Comparison of ENCODE assay signal across 10 mouse cellular contexts in the genomic region with DNA sequence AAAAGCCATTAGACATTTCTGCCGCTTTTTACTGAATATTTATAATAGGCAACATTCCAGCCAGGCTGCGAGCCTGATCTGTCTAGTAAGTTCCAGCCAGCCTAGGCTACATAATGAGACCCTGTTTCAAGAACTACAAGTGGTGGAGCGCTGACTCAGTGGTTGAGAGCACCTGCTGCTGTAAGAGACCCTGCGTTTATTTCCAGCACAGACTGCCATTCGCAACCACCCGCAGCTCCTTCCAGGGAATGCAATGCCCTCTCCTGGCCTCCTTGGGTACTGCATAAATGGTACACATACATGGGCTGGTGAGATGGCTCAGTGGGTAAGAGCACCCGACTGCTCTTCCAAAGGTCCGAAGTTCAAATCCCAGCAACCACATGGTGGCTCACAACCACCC. TPM values are rescaled to one million over a fixed set of nuclear protein-coding genes. Genes with fewer than 3 reads are reported as not detected.
A peak's percentile ranks its signal among the peaks of the same experiment; 100 is the strongest.
DNase-seq lines count a peak whose midpoint lies in the region; ATAC-seq and TF ChIP-seq lines count a peak whose summit lies in the region.
"Had no signal": no experiment of that assay in that cellular context is flagged by ENCODE, and none has a peak within 500 bp of the region (broad histone marks: within the 10 kb centered on the region; RNA-seq: fewer than 3 reads in every experiment).

No protein-coding gene starts in this region.

- H3K9ac ChIP-seq in midbrain, embryonic 14.5 days (replicated peaks; ENCODE audit: low read length): no peak overlapping the region
- H3K9ac ChIP-seq in forebrain, embryonic 13.5 days: no peak overlapping the region
- H3K9ac ChIP-seq: embryonic facial prominence, embryonic 15.5 days had no signal

- no peaks in the 10 kb centered on the region for H3K27me3 ChIP-seq in midbrain, embryonic 10.5 days (ENCODE audit: low read depth, poor library complexity, severe bottlenecking)
- no peaks in the 10 kb centered on the region for H3K27me3 ChIP-seq in midbrain, embryonic 14.5 days (ENCODE audit: control insufficient read depth, insufficient read depth, low read length)
- H3K27me3 ChIP-seq in small intestine, adult 2 months (ENCODE audit: control insufficient read depth, insufficient read depth, low read length): no peaks in the 10 kb centered on the region
- H3K27me3 ChIP-seq in forebrain, embryonic 13.5 days: no peaks in the 10 kb centered on the region
- H3K27me3 ChIP-seq: embryonic facial prominence, embryonic 15.5 days had no signal

- H3K4me1 ChIP-seq in midbrain, embryonic 10.5 days: peaks cover 15% of the 10 kb centered on the region
- no peaks in the 10 kb centered on the region for H3K4me1 ChIP-seq in midbrain, embryonic 14.5 days (ENCODE audit: control insufficient read depth, insufficient read depth, low read length)
- H3K4me1 ChIP-seq in bone marrow, adult 2 months (ENCODE audit: control insufficient read depth, insufficient read depth, low read length): peaks cover 9% of the 10 kb centered on the region; the same call in 1 of the 2 replicates
- peaks cover 4% of the 10 kb centered on the region; the same call in 1 of the 2 replicates for H3K4me1 ChIP-seq in small intestine, adult 2 months (ENCODE audit: control insufficient read depth, insufficient read depth, insufficient read length, low read length)
- peaks cover 6% of the 10 kb centered on the region; the same call in 1 of the 2 replicates for H3K4me1 ChIP-seq in forebrain, embryonic 13.5 days

- TF ChIP-seq POLR2A in bone marrow, adult 2 months (IDR thresholded peaks at IDR 0.05; ENCODE audit: borderline replicate concordance, control insufficient read depth, low read depth, low read length): no peak
- TF ChIP-seq POLR2A in small intestine, adult 2 months (IDR thresholded peaks at IDR 0.05; ENCODE audit: low read depth, low read length): no peak

- ATAC-seq in midbrain, embryonic 14.5 days (ENCODE audit: low FRiP score, low TSS enrichment): no peak
- ATAC-seq in forebrain, embryonic 13.5 days: no peak

- peak; percentile 49 for TF ChIP-seq CTCF in bone marrow, adult 2 months (IDR thresholded peaks at IDR 0.05; ENCODE audit: control insufficient read depth, insufficient read depth, low read length)
- TF ChIP-seq CTCF in small intestine, adult 2 months (IDR thresholded peaks at IDR 0.05; ENCODE audit: extremely low read depth, insufficient read length, insufficient replicate concordance, low read depth, low read length): peak; percentile 46; the same call in 1 of the 2 replicates

- H3K27ac ChIP-seq in midbrain, embryonic 10.5 days (replicated peaks): no peak overlapping the region
- no peak overlapping the region for H3K27ac ChIP-seq in midbrain, embryonic 14.5 days (replicated peaks; ENCODE audit: low read depth, low read length)
- H3K27ac ChIP-seq in bone marrow, adult 2 months (ENCODE audit: control insufficient read depth, insufficient read depth, low read depth, low read length, poor library complexity): no peak overlapping the region
- no peak overlapping the region for H3K27ac ChIP-seq in small intestine, adult 2 months (ENCODE audit: insufficient read depth, low read depth, low read length)
- H3K27ac ChIP-seq in forebrain, embryonic 13.5 days: no peak overlapping the region

- no peak overlapping the region for H3K4me3 ChIP-seq in midbrain, embryonic 10.5 days
- no peak overlapping the region for H3K4me3 ChIP-seq in midbrain, embryonic 14.5 days (replicated peaks; ENCODE audit: low read depth, low read length)
- H3K4me3 ChIP-seq in bone marrow, adult 2 months (replicated peaks; ENCODE audit: control insufficient read depth, low read depth, low read length): no peak overlapping the region
- H3K4me3 ChIP-seq in small intestine, adult 2 months (ENCODE audit: low read depth, low read length): no peak overlapping the region
- H3K4me3 ChIP-seq in forebrain, embryonic 13.5 days: no peak overlapping the region
- H3K4me3 ChIP-seq: embryonic facial prominence, embryonic 15.5 days had no signal

- 95% methylated on average over 8 of the region's 8 CpGs for WGBS in midbrain, embryonic 10.5 days
- WGBS in midbrain, embryonic 14.5 days: 95% methylated on average over 8 of the region's 8 CpGs
- WGBS in bone marrow, adult 2 months: 93% methylated on average over 8 of the region's 8 CpGs
- WGBS in small intestine, adult 2 months: 80% methylated on average over 8 of the region's 8 CpGs
- WGBS in forebrain, embryonic 13.5 days: 86% methylated on average over 8 of the region's 8 CpGs

- H3K4me2 ChIP-seq in midbrain, embryonic 14.5 days (ENCODE audit: low read length): no peak overlapping the region
- H3K4me2 ChIP-seq in forebrain, embryonic 13.5 days: no peak overlapping the region
- H3K4me2 ChIP-seq: embryonic facial prominence, embryonic 15.5 days had no signal

- DNase-seq in heart, adult 11 months: peak; percentile 88
- DNase-seq in heart, postnatal 14 days: no peak
- DNase-seq in midbrain, embryonic 10.5 days (ENCODE audit: low spot score): peak; percentile 55
- DNase-seq in midbrain, embryonic 14.5 days: no peak
- DNase-seq in urinary bladder, postnatal 36 days (ENCODE audit: low spot score in 2 of 2): no peak
- DNase-seq: right cerebral cortex, adult 18-20 months had no signal

- intact Hi-C loops in heart, postnatal 14 days (cut with DNase I): no loop called here

- H3K36me3 ChIP-seq in midbrain, embryonic 10.5 days: peaks cover 93% of the 10 kb centered on the region
- 0 out of 2 replicates have a peak, but pooled peaks cover 8% of the 10 kb centered on the region for H3K36me3 ChIP-seq in midbrain, embryonic 14.5 days (ENCODE audit: control insufficient read depth, insufficient read depth, low read length)
- H3K36me3 ChIP-seq in small intestine, adult 2 months (ENCODE audit: control insufficient read depth, insufficient read depth, low read length): no peaks in the 10 kb centered on the region
- H3K36me3 ChIP-seq in forebrain, embryonic 13.5 days (ENCODE audit: poor library complexity, severe bottlenecking): peaks cover 31% of the 10 kb centered on the region

- no peaks in the 10 kb centered on the region for H3K9me3 ChIP-seq in midbrain, embryonic 10.5 days (replicated peaks)
- no peaks in the 10 kb centered on the region for H3K9me3 ChIP-seq in midbrain, embryonic 14.5 days (ENCODE audit: control insufficient read depth, low read length)
- H3K9me3 ChIP-seq in forebrain, embryonic 13.5 days (replicated peaks): no peaks in the 10 kb centered on the region
- H3K9me3 ChIP-seq: embryonic facial prominence, embryonic 15.5 days had no signal

RNA-seq across cellular contexts. Expression of a gene that starts 18.8 kb away (rescaled TPM):
- 10 to 100 TPM; 61.0 to 62.1 TPM for total RNA-seq in heart, postnatal 14 days (2021)
- 57.3 and 61.8 TPM in 2 replicates for polyA plus RNA-seq in midbrain, embryonic 10.5 days (2016; fragmentation: Nextera tagmentation; extraction: Ambion mirVana)
- polyA plus RNA-seq in midbrain, embryonic 14.5 days (2014; fragmentation: Nextera tagmentation; extraction: Ambion mirVana): 30.7 and 38.0 TPM in 2 replicates
- 28.0 and 38.2 TPM in 2 replicates for polyA plus RNA-seq in bone marrow, adult 2 months (2011; ENCODE audit: insufficient read depth, insufficient read length, low replicate concordance, missing spikeins)
- polyA plus RNA-seq in small intestine, adult 2 months (2012; rRNA removed): 16.8 and 34.1 TPM in 2 replicates
- 47.3 and 53.9 TPM in 2 replicates for polyA plus RNA-seq in forebrain, embryonic 13.5 days (2015; fragmentation: Nextera tagmentation; extraction: Ambion mirVana)

RNA-seq across cellular contexts. Expression of a gene that starts 18.9 kb away (rescaled TPM):
- total RNA-seq in heart, postnatal 14 days (2021): 10 to 100 TPM; 68.5 to 71.1 TPM
- polyA plus RNA-seq in midbrain, embryonic 10.5 days (2016; fragmentation: Nextera tagmentation; extraction: Ambion mirVana): 265 and 287 TPM in 2 replicates
- polyA plus RNA-seq in midbrain, embryonic 14.5 days (2014; fragmentation: Nextera tagmentation; extraction: Ambion mirVana): 183 and 209 TPM in 2 replicates
- polyA plus RNA-seq in bone marrow, adult 2 months (2011; ENCODE audit: insufficient read depth, insufficient read length, low replicate concordance, missing spikeins): 10.0 and 13.9 TPM in 2 replicates
- 29.3 and 57.7 TPM in 2 replicates for polyA plus RNA-seq in small intestine, adult 2 months (2012; rRNA removed)
- polyA plus RNA-seq in forebrain, embryonic 13.5 days (2015; fragmentation: Nextera tagmentation; extraction: Ambion mirVana): 182 and 195 TPM in 2 replicates

Comparison
In these comparisons a context has a peak if more than half of its experiments do, and no peak if none do; other contexts are left out.
1. DNase-seq: peak in heart, adult 11 months (single experiment) and midbrain, embryonic 10.5 days (single experiment); none in heart, postnatal 14 days (0 of 2), midbrain, embryonic 14.5 days (single experiment) and urinary bladder, postnatal 36 days (0 of 2).